Mouse (Mus musculus): ENCODE data around the gene Atp5f1. TPM values are rescaled to one million over a fixed set of nuclear protein-coding genes. Genes with fewer than 3 reads are reported as not detected.
"Not testable (repeated sequence)": the region's sequence is repeated elsewhere in the genome, so short reads cannot be mapped to it uniquely, and the experiment has no call there.

The Atp5f1 gene
- 100 to 1,000 TPM; 533 to 569 TPM for total RNA-seq (2021)
- long read RNA-seq, experiment 1, partial matches to known transcripts: 858 of 896 reads
- long read RNA-seq, experiment 1, other reads (novel, unspliced or antisense): 38 of 896 reads
- long read RNA-seq, experiment 2, partial matches to known transcripts: 554 of 583 reads
- long read RNA-seq, experiment 2, other reads (novel, unspliced or antisense): 28 of 583 reads

DNA sequence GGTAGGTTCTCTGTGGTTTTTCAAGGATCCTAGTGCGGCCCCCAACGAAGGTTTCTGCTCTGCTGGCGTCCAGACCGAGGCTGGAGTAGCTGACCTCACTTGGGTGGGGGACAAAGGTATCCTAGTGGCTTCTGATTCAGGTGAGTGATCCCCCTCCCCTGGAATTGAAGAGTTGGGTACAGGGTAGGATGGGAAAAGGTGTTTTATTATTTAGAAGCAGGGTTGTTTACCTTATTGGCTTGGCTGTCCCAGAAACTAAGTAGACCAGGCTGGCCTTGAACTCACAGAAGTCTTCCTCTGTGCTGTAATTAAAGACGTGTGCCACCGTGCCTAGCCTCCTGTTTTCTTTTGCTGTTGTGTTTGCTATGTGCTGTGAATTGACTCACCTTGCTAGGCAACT lies at the start of gene Atp5f1:
Gene Atp5f1 (minus strand): TSS at position 101 of the 400 bp plus-strand sequence.
- no peak for DNase-seq

DNA sequence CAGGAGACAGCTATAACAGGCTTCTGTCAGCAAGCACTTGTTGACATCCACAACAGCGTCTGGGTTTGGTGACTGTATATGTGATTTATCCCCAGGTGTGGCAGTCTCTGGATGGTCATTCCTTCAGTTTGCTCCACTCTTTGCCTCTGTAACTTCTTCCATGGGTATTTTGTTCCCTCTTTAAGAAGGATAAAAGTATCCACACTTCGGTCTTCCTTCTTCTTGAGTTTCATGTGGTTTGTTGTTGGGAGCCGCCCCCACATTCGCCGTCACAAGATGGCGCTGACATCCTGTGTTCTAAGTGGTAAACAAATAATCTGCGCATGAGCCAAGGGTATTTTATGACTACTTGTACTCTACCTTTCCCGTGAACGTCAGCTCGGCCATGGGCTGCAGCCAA lies 43.5 kb upstream of the Atp5f1 start:
- not testable (repeated sequence) for DNase-seq

DNA sequence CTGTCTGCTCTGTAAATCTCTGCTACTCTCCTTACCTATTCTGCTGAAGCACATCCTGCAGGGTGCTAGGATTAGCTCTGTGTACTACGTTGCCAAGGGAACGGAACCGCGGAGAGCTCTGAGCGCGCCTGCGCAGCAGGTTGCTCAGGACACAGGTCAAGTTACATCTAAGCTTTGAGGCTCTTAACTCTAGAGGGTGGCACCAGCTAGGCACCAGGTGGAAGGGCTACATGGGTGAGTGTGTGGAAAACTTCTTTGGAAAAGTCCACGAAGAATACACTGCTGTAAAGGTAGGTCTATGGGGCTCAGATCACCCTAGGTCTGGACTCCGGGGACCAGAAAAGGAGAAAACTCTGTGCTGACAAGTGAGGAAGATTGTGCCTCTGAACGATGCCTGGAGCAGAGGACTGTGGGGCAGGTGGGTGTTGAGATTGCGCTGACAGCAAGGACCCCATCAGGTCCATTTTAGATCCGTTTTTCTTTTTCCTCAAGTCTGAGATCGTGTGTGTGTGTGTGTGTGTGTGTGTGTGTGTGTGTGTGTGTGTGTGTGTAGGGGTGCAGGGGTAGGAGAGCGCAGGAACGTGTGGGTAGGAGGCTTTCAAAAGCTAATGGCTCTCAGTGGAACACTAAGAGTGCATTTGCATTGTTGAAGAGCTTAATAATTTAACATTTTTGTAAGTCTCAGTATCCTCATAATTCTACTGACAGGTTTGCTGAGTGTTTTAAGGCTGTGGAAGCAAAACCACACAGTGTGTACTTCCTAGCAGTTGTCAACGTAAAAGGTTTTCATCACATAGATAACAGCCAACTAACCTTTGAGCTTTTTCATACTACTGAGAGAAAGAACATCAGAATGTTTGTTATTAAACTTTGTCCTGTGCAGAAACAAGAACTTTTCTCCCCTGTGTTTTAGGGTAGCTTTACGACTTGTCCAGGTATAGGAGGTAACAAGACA lies 41.8 kb upstream of the Atp5f1 start:
- DNase-seq: peak; percentile 5

DNA sequence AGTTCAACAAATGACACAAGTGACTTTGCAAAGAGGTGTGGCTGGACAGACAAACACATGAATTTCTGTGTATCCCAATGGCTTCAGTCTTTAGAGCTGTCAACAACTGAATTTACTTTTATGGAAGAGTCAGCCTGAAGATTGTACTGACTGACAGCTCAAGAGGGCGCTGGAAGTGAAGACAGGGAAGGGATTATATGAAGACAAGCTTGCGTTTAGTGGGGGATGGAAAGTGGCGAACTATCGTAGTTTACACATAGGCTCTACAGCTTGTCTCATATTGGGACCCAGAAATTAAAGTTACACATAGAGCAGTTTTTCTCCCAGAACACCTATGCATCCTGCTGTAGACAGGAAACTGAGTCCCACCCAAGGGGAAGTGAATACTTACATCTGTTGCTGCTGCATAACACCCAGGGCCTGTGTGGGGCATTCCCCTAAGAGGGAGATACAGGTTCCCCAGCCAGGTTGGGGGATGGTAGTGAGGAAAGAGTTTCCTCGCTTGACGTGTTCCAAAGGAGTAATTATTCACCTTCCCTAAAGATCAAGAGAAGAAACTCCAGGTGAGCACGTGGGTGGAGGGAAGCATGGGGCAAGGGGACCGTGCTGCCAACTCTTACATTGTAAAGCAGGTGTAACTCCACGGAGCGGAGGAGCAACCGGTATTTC lies 40.9 kb upstream of the Atp5f1 start:
- DNase-seq: no peak

DNA sequence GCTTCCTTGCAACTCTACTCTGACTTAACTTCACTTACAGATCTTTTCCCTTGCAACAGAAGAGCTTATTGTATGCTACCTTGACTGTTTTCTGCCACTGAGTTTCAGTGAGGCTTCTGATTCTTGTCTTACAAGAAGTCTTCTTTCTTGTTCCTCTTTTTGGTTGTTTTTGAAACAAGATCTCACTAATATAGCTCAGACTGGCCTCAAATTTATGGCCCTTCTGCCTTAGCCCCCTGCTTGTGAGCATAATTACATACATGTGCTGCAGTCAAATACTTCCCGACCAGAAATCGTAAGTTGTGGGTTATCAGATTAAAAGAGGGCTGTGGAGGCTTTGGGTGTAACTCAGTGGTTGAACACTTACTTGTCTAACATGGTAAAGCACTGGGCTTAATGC lies 34.8 kb upstream of the Atp5f1 start:
- no peak for DNase-seq

DNA sequence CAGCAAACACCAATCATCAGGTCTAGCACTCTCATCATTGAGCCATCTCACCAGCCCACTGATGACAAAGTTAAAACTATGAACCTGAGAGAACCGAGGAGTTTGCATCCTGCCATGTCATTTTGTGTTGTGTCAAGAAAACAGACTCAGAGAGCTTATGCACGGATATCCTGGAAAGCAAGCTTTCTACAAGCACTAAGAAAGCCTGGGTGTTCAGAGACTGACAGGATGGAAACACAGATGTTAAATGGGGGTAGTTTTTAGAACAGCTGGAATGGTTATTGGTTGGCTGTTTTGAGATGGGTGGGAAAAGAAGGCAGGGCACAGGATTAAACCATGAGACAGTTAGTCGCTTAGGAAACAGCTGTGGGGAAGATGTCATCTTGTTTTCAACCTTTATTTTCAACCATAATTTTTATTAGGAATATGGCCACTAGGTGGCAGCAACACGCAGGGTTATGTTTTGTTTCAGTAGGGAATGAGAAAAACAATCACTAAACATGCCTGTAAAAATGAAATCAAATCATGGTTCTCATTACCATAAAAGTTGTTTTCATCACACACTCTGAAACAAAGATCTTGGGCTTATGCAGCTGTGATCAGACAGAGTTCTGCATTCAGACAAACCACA lies 31.9 kb upstream of the Atp5f1 start:
- peak; percentile 69 for DNase-seq

GRCm38 (mm10) chr3:105989611-105990010 lies 29.7 kb upstream of the Atp5f1 start:
- not testable (repeated sequence) for DNase-seq

DNA sequence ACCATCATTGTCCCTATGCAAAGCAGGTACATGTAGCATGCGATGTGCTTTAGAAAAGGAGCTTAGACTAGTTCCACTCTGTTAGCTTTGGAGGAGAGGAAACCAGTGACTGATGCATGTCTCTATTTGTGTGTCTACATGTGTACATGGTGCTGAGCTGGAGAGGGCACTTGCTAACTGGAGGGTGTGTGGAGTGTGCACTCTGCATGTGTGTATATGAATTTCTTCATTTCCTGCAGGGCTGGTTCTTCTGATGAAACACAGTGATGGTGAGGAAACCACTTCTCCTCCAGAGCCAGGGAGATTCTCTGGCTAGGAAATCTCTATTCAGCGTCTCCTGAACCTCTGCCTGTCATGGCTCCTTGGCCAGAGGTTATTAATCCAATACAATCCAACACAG lies 14.3 kb upstream of the Atp5f1 start:
- no peak for DNase-seq

GRCm38 (mm10) chr3:105973411-105973810 lies 13.5 kb upstream of the Atp5f1 start, which contains the start of gene Ovgp1:
Gene Ovgp1, plus strand, starts transcription at chr3:105973711.
- DNase-seq: no peak

- DNase-seq: no peak
Observed at GRCm38 (mm10) chr3:105971831-105972446, 12.0 kb upstream of the Atp5f1 start.

DNA sequence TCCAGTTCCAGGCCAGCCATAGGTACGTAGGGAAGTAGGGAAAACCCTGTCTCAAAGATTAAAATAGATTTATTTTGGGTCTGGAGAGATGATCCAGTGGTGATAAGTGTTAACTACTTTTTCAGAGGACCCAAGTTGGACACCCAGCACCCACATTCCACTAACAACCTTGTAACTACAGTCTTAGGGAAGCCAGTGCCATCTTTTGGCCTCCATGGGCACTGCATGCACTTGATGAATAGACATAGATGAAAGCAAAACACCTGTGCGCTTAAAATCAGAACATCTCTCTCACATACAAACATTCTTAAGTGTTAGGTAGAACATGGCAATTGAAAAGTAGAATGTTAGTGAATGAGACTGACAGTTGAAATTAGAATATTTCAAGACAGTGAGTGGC lies 801 bp upstream of the Atp5f1 start:
- DNase-seq: no peak

DNA sequence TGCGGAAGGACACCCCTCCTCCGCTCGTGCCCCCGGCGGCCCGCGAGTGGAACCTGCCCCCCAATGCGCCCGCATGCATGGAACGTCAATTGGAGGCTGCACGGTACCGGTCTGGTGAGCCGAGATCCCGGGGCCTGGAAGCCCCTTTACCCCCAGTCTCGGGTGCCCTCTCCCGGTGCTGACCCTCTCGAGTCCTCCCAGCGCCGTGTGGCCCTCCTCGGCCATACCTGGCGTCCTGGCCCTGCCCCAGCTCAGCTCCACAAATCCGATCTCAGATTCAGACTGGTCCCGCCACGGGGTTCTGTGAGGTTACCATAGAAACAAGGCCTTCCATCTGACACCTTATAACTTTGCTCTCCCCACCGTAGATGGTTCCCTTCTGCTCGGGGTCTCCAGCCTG lies 314 bp downstream of the Atp5f1 start:
- no peak for DNase-seq

- peak; percentile 97 for DNase-seq
Observed at GRCm38 (mm10) chr3:105958974-105959580, 822 bp downstream of the Atp5f1 start, which contains the start of gene Wdr77. Gene Wdr77, plus strand, starts transcription at chr3:105959369.

DNA sequence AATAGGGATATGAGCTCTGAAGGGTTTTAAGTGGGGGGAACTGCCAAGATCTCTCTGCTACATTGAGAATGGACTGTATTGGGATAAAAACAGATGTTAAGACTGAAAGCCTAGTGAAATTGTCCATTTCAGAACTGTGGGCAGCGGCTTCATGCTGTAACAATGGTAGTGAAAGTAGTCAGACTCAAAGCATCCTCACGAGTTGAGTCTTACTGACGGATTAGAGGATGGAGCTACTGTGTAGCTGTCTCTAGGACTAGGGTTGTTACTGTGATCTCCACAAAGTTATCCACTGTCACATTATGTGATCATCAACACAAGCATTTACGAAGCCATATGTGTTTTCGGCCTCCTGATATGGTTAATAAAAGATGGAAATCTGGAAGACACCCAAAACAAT lies 1.7 kb downstream of the Atp5f1 start:
- no peak for DNase-seq

GRCm38 (mm10) chr3:105957235-105957634 lies 2.7 kb downstream of the Atp5f1 start:
- DNase-seq: no peak

DNA sequence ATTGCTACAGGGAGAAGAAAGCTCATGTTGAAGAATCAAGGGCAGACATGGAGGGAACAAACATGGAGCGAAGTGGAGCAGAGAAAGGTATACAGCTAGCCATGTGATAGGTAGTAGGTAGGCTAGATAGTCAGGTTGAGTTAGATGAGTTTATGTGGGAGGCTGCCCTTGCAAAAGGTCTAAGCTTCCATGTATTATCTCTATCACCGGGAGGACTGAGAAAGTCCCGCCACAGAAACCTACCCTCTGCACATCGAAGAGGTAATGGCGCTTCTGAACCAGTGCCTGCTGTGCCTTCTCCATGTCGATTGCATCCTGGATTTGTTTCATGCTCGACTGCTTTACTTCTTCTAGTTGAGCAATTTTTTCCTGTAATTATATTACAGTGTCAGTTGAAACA lies 8.6 kb downstream of the Atp5f1 start:
- DNase-seq: no peak

DNA sequence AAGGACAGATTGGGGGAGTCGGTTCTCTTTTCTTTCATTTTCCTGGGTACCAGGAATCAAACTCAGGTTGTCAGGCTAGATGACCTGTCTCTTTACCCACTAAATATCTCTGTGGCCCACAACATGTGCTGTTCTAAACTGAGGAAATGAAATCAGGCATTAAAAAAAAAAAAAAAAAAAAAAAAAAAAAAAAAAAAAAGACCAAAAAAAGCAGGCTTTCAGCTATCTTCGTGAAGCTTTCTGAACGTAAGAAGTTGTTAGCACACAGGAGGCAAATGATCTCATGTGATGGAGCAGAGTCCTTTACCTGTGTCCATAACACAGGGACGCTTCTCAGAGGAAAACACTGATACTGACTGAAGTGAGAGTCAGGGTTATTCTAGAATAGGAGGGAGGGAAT lies 23.8 kb downstream of the Atp5f1 start:
- no peak for DNase-seq

- DNase-seq: peak; percentile 81
Observed at GRCm38 (mm10) chr3:105935033-105935432, 24.9 kb downstream of the Atp5f1 start.

DNA sequence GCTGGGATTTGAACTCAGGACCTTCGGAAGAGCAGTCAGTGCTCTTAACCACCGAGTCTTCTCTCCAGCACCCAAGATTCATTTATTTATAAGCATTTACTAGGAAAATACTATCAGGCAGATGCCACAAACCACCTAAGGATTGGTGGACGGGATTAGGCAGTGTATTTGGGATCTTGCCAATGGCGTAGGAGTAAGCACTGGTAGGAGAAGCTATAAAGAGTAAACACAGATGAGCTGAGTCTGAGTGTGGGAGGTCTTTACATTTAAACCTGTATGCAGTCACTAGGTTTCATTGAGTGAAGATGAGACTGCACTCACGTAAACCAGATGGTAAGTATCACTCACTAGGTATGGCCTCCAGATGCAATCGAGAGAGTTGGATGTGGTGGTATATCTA lies 26.0 kb downstream of the Atp5f1 start:
- no peak for DNase-seq

GRCm38 (mm10) chr3:105932240-105933071 lies 27.4 kb downstream of the Atp5f1 start, which contains the start of gene I830077J02Rik:
Gene I830077J02Rik, minus strand, starts transcription at chr3:105932664.
- no peak for DNase-seq

Data from adrenal gland, postnatal 10 days (tissue).